Mouse (Mus musculus) liver, postnatal 0 days (tissue): Measurements from ENCODE around the gene Prm2.

ENCODE experiments used
- CTCF ChIP-seq: sonication (generic); IDR thresholded peaks from 2 replicates; pipeline ENCODE4 v1.5.1; 2016; ENCODE audit warnings: antibody characterized with exemption, low read depth
- EP300 ChIP-seq: IDR thresholded peaks from 2 replicates; pipeline ENCODE4 v1.6.1; 2016; ENCODE audit warnings: antibody characterized with exemption, low read depth, mild to moderate bottlenecking

- TF ChIP-seq CTCF (no peak), EP300 (no peak)
Measured at GRCm38 (mm10) chr16:10814864-10815263, 18.9 kb upstream of the Prm2 start.
